Mouse (Mus musculus) gastrocnemius, postnatal 14 days (tissue): ENCODE data around the gene Ifna5. TPM values are rescaled to one million over a fixed set of nuclear protein-coding genes. Genes with fewer than 3 reads are reported as not detected.

ENCODE experiments used
- DNase-seq: peaks from one replicate; pipeline ENCODE4 v3.0.0; 2021; ENCODE audit warnings: mixed read lengths
- intact Hi-C: fragments of 180-260 bp; cut with DNase I; formaldehyde crosslinking; loops from one replicate; pipeline ENCODE4 v1.15.1; 2025; ENCODE audit warnings: low total_unique reads
- total RNA-seq, 2 experiments: library from RNA; stranded (reverse); gene quantifications; 2 replicates each; pipeline ENCODE4 v1.2.3; 2021

The Ifna5 gene
- total RNA-seq, 2 experiments from 2014 or later = not detected

DNA sequence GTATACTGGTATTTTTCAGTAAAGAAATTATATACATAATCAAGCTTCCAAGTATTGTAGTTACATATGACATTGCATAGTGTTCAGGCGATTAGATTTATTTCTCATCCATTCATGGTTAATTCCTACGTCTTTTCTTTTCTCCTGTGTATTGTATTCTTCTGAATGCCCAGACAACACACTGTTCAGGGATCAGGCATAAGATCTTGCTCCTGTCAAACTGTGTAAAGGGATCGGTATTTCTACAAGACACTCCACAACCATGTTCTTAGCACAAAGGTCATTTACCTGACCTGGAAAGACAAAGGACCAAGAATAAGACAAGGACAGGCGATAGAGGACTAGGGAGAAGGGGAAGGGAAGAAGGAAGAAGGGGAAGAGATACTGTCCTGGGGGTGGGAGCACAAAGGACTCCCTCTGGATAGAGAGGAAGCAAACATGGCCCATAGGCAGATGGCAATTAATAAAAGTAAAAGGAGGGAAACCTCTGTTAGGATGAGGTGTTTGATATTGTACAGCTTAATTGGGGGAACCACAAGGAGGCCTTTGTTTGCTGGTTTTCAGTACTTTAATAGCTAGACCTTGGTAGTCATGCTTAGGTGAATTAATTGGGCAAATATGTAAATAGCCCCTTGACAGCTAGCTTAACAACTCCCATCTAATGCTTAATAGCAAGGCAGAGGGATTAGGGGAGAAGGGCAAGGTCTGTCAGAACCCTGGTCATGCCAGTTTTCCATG lies 15.9 kb downstream of the Ifna5 start:
- intact Hi-C loops = no loop called here
- DNase-seq = no peak

DNA sequence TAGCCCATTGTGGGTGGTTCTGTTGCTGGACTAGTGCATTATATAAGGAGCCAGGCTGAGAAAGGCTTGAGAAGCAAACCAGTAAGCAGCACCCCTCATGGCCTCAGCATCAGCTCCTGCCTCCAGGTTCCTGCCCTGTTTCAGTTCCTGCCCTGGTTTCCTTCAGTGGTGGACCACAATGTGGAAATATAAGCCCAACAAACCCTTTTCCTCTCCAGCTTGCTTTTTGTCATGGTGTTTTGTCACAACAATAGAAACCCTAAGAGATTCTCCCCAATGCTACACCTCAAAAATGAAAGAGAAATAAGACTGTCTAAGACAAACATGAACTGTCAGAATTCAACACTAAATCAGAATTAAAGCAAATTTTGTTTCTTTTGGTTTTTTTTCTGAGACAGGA lies 23.9 kb downstream of the Ifna5 start:
- intact Hi-C loops = no loop called here
- no peak for DNase-seq

DNA sequence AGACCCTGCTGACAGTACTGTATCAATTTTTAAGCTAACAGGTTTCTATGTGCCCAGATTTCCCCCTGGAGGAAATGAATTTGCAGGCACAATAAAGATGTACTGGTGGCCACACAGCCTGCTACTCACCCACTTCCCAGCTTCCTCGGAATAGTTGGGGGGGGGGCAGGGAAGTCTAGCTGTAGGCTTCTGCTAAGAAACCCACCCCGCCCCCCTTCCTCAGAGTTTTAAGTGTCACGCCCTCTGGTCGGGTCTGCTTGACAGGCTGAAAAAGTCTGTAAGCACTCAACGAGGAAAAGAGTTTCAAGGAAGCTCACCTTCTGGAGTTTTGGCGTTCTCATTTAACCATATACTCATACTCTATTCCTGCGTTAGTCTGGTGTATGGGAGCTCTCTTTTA lies 28.0 kb downstream of the Ifna5 start:
- intact Hi-C loops = no loop called here
- DNase-seq = no peak

DNA sequence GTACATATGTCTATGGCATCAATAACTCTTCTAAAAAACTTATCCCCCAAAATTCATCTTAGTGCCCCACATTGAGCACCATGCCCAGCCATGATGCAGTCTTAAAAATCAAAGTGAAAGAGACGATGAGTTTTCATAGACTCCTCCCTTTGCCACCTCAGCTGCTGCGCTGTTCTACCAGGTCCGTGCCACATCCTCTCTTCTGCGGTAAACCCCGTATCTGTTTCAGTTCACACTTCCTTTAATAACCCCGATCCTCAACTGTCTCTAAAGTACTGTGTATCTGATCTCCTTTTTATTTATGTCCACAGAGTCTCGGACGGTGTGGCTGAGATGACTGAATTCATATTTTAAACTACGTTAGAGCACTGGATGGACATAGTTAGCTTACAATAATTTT lies 29.3 kb downstream of the Ifna5 start:
- intact Hi-C loops = no loop called here

DNA sequence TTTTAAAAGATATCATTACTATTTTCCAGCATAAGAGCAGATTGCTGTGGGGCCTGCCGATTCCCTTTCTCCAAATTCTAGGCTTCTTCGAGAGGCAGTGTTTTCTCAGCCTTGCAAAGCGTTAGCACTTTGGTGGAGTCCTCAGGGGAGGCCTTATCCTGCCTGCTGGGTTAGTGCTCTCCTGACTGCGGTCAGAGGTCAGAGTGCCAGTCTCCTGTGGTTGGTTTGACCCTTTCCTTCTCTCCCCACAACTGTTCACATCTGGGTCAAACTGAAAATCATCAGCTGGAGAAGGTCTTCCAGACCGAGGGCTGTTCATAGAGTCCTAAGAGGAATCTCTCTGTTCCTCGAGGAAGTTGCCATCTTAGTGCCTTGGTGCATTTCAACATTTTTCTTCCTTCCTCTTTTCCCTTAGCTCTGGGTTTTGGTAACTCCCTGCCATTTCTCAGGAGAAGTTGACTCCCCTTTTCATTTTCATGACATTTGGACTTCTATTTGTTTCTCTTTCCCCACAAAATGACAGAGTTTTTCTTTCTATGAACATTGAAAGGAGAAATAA lies 29.8 kb downstream of the Ifna5 start:
- no peak for DNase-seq
- intact Hi-C loops = no loop called here

More for the DNA sequence above, 29.3 kb downstream of the Ifna5 start:
- no peak for DNase-seq

DNA sequence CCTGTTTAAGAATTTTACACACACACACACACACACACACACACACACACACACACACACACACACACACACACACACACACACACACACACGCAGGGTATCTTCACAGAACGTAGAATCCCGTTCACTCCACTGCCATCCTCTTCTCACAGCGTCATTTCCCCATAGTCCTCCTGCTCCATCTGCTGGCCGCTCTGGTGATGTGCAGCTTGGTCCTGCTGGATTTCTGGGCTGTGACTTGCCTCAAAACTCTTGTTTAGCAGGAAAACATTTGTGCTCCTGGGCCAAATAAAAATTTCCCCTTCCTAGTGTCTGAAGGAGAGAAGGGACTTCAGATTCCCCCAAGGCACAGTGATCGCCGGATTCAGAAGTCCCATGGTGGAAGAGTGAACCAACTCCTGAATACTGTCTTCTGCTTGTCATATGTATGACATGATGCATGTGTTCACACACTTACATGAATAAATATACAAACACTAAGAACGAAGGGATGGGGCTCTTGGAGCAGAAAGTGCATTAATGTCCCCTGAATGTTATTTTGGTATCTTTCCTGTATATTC lies 32.1 kb downstream of the Ifna5 start:
- intact Hi-C loops = no loop called here

DNA sequence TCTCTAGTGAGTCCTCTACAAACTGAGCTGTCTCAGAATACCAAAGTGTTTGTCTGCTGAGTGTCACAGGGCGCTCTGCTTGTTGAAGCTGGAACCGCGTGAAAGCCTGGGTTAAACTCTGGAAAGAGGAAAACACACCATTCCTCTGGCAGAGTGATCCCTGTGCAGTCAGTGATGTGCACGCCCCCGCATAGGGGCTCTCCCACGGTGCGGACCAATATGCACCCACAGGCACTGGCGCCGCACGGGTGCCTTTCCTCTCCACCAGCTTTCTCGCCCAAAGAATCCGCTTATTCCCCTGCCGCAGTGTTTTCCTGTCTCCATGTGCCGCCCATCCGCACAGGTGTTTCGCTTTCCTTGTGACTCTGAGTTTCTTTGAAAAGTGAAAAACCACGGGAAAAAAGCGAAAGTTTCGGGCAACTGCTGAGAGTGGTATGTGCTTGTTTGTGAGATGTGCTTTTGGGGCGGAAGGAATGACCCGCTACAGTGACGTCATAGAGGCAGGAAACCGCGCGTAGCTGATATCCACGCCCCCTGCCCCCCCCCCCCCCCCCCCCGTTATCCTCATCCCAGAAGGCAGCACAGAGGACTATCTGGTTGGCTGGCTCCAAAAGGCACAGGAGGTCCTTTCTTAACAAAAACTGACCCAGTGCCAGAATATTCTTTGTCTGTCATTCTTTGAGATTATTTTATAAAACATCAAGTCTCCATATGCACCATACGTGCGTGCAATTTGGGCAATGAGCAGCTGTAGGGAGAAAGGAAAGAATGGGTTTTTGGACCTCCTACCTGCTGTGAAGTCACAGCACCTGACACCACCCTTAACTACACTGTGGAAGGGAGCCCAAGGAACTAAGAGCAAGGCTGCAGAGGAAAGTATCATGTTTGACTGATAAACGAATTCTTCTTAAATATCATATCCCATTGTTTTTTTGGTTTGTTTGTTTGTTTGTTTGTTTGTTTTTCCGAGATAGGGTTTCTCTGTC lies 32.9 kb downstream of the Ifna5 start:
- intact Hi-C loops = no loop called here
- no peak for DNase-seq

More for the DNA sequence above, 32.1 kb downstream of the Ifna5 start:
- peak; percentile 59 for DNase-seq

DNA sequence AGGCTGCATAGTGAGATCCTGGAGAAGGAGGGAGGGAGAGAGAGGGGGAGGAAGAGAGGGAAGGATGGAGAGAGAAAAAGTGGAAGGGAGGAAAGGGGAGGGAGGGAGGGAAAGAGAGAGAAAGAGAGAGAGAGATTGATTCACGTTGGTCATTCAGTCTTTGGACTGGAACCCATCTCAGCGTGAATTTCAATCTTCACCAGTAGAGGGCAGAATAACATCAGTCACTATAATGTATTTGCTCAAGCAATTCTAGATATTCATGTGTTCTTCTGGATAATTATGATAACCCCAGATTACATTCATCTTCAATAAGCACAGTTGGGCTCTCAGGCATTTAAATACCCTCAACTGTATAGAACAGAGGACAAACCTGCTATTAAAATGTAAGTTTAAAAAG lies 37.4 kb downstream of the Ifna5 start:
- no peak for DNase-seq
- intact Hi-C loops = loop anchor here (2.0 kb wide), 1 partner anchor 256 kb away; no protein-coding TSS in a partner anchor

DNA sequence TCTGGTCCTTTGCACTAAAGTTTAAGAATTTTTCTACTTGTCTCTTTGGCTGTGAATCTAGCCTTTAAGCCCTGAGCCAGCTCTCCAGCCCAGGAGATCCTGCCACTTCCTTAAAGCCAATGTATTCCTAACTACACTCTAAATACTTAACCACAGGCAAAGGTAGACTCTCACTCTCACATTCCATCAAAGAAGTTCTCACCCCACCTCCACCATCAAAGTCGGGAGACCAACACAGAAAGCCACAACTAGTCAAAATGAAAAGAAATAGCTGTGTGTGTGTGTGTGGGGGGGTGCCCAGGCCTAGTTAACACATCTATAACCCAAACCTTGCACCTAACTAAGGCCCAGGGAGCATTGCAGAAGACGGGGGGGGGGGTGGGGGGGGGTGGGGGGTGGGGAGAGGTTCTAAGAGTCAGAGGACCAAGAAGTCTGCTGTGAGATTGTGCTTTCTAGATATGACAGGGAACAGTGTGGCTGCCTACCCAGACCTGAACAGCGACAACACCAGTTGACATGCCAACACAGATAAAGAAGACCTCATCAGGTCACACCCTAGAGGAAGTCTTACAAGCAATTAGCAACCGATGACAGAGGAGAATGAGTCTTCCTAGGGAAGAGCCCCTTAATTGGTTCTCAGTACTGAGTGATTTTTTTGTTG lies 40.2 kb downstream of the Ifna5 start:
- DNase-seq = no peak
- intact Hi-C loops = no loop called here

DNA sequence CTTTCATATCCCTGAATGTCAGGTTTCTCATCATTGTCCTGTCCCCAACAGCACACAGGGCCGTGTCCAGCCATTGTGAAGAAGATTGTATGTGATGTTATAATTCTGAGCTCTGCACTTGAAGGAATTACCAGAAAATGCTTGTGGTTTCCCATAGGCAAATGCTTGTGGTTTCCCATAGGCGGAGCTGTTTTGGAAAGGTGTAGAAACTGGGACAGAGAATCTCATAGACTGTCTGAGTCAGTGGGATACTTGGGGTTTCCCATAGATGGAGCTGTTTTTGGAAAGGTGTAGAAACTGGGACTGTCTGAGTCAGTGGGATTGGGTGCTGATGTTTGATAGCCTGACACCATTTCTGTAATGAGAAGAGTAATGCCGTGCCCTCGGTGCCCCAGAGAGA lies 41.2 kb downstream of the Ifna5 start:
- no peak for DNase-seq
- intact Hi-C loops = no loop called here

DNA sequence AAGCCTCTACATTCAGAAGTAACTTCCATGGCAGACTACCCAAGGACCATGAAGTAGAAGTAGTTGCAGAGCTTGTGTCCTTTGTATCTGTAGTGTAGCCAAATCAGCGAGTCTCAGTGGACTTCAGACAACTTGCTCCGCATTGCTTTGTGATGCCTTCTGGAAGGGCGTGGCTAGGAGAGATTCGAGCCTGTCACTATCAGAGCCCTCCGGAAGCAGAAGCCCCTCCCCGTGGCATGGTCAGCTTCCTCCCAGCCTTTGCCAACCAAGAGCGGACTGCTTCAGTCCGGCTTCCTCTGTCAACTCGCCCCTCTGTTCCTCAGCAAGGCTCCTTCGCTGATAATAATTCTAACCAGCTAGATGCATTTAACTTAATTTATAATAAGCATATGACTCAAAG lies 42.9 kb downstream of the Ifna5 start:
- intact Hi-C loops = no loop called here
- DNase-seq = no peak

DNA sequence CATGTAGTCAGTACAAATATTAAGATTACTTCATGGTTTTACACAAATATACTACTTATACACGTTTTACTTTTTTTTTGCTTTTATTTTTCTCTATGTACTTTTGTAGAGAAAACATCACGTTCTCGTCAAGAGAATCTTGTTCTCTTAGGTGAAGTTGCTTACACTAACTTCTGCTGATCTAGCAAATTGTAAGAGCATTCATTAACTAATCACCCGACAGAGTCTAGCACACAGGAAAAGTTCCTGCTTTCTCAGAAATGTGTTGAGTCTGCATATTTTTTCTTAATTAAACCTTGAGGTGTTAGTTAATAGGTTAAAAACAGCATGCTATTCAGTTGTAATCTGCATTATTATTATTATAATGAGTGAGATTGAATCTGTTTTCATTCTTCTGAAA lies 43.4 kb downstream of the Ifna5 start:
- intact Hi-C loops = no loop called here
- no peak for DNase-seq

DNA sequence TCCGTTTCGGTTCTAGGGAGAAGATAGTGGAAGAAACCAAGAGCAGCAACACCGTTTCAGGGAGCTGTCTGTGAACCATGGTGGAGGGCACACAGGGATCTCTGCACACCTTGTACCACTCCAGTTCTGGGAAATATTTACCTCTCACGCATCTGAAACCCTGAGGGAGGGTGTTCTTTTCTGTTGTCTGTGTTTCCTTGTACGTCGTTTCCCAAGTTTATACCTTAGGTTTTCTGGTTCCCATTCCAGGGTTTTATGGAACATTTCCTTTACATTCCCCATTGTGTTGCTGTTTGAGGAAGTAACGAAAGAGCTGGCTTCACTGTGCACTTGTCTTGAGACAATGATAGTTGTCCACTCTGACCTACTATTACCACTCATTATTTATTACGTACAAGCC lies 44.8 kb downstream of the Ifna5 start, which contains the start of gene Ifne:
TSS of gene Ifne (minus strand) at position 101 of the 400 bp plus-strand sequence.
- intact Hi-C loops = no loop called here
- no peak for DNase-seq

Other genes starting within 250 kb of the Ifna5 start
- not detected for gene Ifna9, start 243.1 kb upstream of the Ifna5 start, total RNA-seq
- not detected for gene Ifna12, start 232.1 kb upstream of the Ifna5 start, total RNA-seq
- not detected for gene C87499, start 201.1 kb upstream of the Ifna5 start, total RNA-seq
- not detected for gene Ifna13, start 191.1 kb upstream of the Ifna5 start, total RNA-seq
- gene Ifna16, start 158.6 kb upstream of the Ifna5 start, total RNA-seq = not detected
- not detected for gene Ifna2, start 151.6 kb upstream of the Ifna5 start, total RNA-seq
- not detected for gene Ifnab, start 144.2 kb upstream of the Ifna5 start, total RNA-seq
- gene Gm26566, start 113.7 kb upstream of the Ifna5 start, total RNA-seq = under 1 TPM in 1 of 2 experiments, not detected in 1; 0.41 TPM
- 10 to 100 TPM; 51.0 to 57.1 TPM for gene Klhl9, start 113.1 kb upstream of the Ifna5 start, total RNA-seq
- not detected for gene Gm13271, start 80.7 kb upstream of the Ifna5 start, total RNA-seq
- not detected for gene Gm13283, start 75.4 kb upstream of the Ifna5 start, total RNA-seq
- gene Gm13290, start 61.7 kb upstream of the Ifna5 start, total RNA-seq = not detected
- not detected for gene Gm13289, start 58.6 kb upstream of the Ifna5 start, total RNA-seq
- not detected for gene Gm13272, start 55.7 kb upstream of the Ifna5 start, total RNA-seq
- not detected for gene Ifnz, start 53.4 kb upstream of the Ifna5 start, total RNA-seq
- gene Gm13276, start 49.8 kb upstream of the Ifna5 start, total RNA-seq = not detected
- not detected for gene Gm13277, start 46.9 kb upstream of the Ifna5 start, total RNA-seq
- gene Gm13278, start 44.0 kb upstream of the Ifna5 start, total RNA-seq = not detected
- gene Gm13275, start 41.0 kb upstream of the Ifna5 start, total RNA-seq = not detected
- gene Gm13279, start 38.1 kb upstream of the Ifna5 start, total RNA-seq = not detected
- gene Gm13285, start 35.9 kb upstream of the Ifna5 start, total RNA-seq = not detected
- not detected for gene Gm13287, start 32.3 kb upstream of the Ifna5 start, total RNA-seq
- gene Gm13288, start 30.0 kb upstream of the Ifna5 start, total RNA-seq = not detected
- gene Ifna7, start 19.3 kb upstream of the Ifna5 start, total RNA-seq = not detected
- not detected for gene Ifna11, start 15.6 kb upstream of the Ifna5 start, total RNA-seq
- not detected for gene Ifna6, start 8.1 kb upstream of the Ifna5 start, total RNA-seq
- not detected for gene Ifna4, start 6.3 kb downstream of the Ifna5 start, total RNA-seq
- not detected for gene Ifna1, start 14.6 kb downstream of the Ifna5 start, total RNA-seq
- gene Ifne, start 44.7 kb downstream of the Ifna5 start, total RNA-seq = not detected